ENCODE assay signal across 11 mouse cellular contexts in the genomic region with DNA sequence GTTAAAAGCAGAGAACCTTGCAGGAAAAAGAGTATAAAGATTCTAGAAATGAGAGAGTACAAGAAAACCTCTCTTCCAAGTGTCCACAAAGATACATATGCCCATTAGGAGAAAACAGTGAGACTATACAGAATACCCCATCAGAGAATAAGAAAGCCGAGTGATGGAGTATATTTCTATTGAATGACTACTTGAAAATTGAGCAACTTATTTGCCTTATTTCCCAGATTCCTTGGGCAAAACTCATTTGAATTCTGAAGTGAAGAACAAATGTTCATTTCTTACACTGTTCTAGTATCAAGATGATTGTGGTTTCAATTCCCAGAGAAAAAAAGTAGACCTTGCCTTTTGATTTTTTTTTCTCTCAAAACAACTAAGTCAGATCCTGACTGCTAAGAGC. TPM values are rescaled to one million over a fixed set of nuclear protein-coding genes. Genes with fewer than 3 reads are reported as not detected.
DNase-seq lines count a peak whose midpoint lies in the region; ATAC-seq lines count a peak whose summit lies in the region.
"Had no signal": no experiment of that assay in that cellular context is flagged by ENCODE, and none has a peak within 500 bp of the region (broad histone marks: within the 10 kb centered on the region; RNA-seq: fewer than 3 reads in every experiment).

No protein-coding gene starts in this region.

- H3K36me3 ChIP-seq in heart, embryonic 11.5 days (ENCODE audit: control insufficient read depth, insufficient read depth, low read length) = no peaks in the 10 kb centered on the region; the same call in 1 of the 2 replicates
- peaks cover 2% of the 10 kb centered on the region; the same call in 1 of the 2 replicates for H3K36me3 ChIP-seq in neural tube, embryonic 11.5 days (ENCODE audit: control insufficient read depth, insufficient read depth, low read length)
- H3K36me3 ChIP-seq in limb, embryonic 13.5 days = peaks cover 36% of the 10 kb centered on the region
- H3K36me3 ChIP-seq in stomach, embryonic 16.5 days (ENCODE audit: control insufficient read depth, insufficient read depth, low read length) = no peaks in the 10 kb centered on the region

- no peaks in the 10 kb centered on the region for H3K4me1 ChIP-seq in heart, embryonic 11.5 days (ENCODE audit: control insufficient read depth, insufficient read depth, low read length)
- H3K4me1 ChIP-seq in neural tube, embryonic 11.5 days (ENCODE audit: control insufficient read depth, insufficient read depth, low read length) = peaks cover 6% of the 10 kb centered on the region; the same call in 1 of the 2 replicates
- peaks cover 20% of the 10 kb centered on the region for H3K4me1 ChIP-seq in limb, embryonic 13.5 days
- H3K4me1 ChIP-seq in stomach, embryonic 16.5 days (ENCODE audit: control insufficient read depth, insufficient read depth, low read length) = no peaks in the 10 kb centered on the region

- ATAC-seq in heart, embryonic 11.5 days (replicated peaks; ENCODE audit: insufficient number of reproducible peaks, low FRiP score, low TSS enrichment) = no peak
- ATAC-seq in neural tube, embryonic 11.5 days (ENCODE audit: insufficient read depth, low FRiP score, low TSS enrichment) = no peak
- ATAC-seq in limb, embryonic 13.5 days (ENCODE audit: low FRiP score, low read depth) = no peak
- ATAC-seq in stomach, embryonic 16.5 days (ENCODE audit: insufficient read depth, low FRiP score) = no peak
- ATAC-seq in megakaryocyte-erythroid progenitor cell, adult 5-6 weeks (replicated peaks; ENCODE audit: low FRiP score, low TSS enrichment, poor library complexity, severe bottlenecking) = no peak

- H3K27ac ChIP-seq in heart, embryonic 11.5 days (ENCODE audit: low read depth, low read length) = no peak overlapping the region
- peak overlapping the region; percentile 51; the same call in 1 of the 2 replicates for H3K27ac ChIP-seq in neural tube, embryonic 11.5 days (ENCODE audit: low read depth, low read length)
- H3K27ac ChIP-seq in limb, embryonic 13.5 days = peak overlapping the region; percentile 94; the same call in 1 of the 2 replicates
- no peak overlapping the region for H3K27ac ChIP-seq in stomach, embryonic 16.5 days (ENCODE audit: low read length)

- no peak overlapping the region for H3K9ac ChIP-seq in heart, embryonic 11.5 days (ENCODE audit: low read depth, low read length)
- H3K9ac ChIP-seq in neural tube, embryonic 11.5 days (ENCODE audit: low read length) = peak overlapping the region; percentile 99
- H3K9ac ChIP-seq in limb, embryonic 13.5 days = peak overlapping the region; percentile 100
- H3K9ac ChIP-seq in stomach, embryonic 16.5 days (ENCODE audit: low read length) = no peak overlapping the region

- H3K9me3 ChIP-seq in heart, embryonic 11.5 days (replicated peaks; ENCODE audit: control insufficient read depth, low read length) = no peaks in the 10 kb centered on the region
- no peaks in the 10 kb centered on the region for H3K9me3 ChIP-seq in neural tube, embryonic 11.5 days (ENCODE audit: control insufficient read depth, low read length)
- H3K9me3 ChIP-seq in limb, embryonic 13.5 days = no peaks in the 10 kb centered on the region
- H3K9me3 ChIP-seq in stomach, embryonic 16.5 days (replicated peaks; ENCODE audit: control insufficient read depth, low read length) = no peaks in the 10 kb centered on the region

- peak overlapping the region; percentile 86; the same call in 1 of the 2 replicates for H3K4me2 ChIP-seq in heart, embryonic 11.5 days
- H3K4me2 ChIP-seq in neural tube, embryonic 11.5 days (ENCODE audit: low read depth) = peak overlapping the region; percentile 46
- H3K4me2 ChIP-seq in limb, embryonic 13.5 days (replicated peaks) = peak overlapping the region; percentile 72
- peak overlapping the region; percentile 3; the same call in 1 of the 2 replicates for H3K4me2 ChIP-seq in stomach, embryonic 16.5 days (ENCODE audit: low read depth, low read length)

- no peak overlapping the region for H3K4me3 ChIP-seq in heart, embryonic 11.5 days (ENCODE audit: low read depth, low read length)
- H3K4me3 ChIP-seq in neural tube, embryonic 11.5 days (ENCODE audit: low read depth, low read length) = peak overlapping the region; percentile 99
- peak overlapping the region; percentile 91 for H3K4me3 ChIP-seq in limb, embryonic 13.5 days
- H3K4me3 ChIP-seq in stomach, embryonic 16.5 days (replicated peaks; ENCODE audit: low read length) = no peak overlapping the region

- DNase-seq in heart, postnatal 4 days = no peak
- DNase-seq in neural tube, embryonic 11.5 days (ENCODE audit: low spot score) = no peak
- DNase-seq in neural tube, embryonic 10.5 days (ENCODE audit: extremely low spot score, low spot score) = no peak
- DNase-seq in thymus, postnatal 0 days (ENCODE audit: low spot score) = no peak
- DNase-seq: adrenal gland, postnatal 25 days; cerebellum, adult 9-10 months; lung, postnatal 4 days had no signal

- WGBS in heart, embryonic 11.5 days (ENCODE audit: insufficient replicate concordance) = 63% methylated on average over 1 of the region's 1 CpGs
- WGBS in neural tube, embryonic 11.5 days = 44% methylated on average over 1 of the region's 1 CpGs
- WGBS in limb, embryonic 13.5 days = 16% methylated on average over 1 of the region's 1 CpGs
- 36% methylated on average over 1 of the region's 1 CpGs for WGBS in stomach, embryonic 16.5 days

- no peaks in the 10 kb centered on the region for H3K27me3 ChIP-seq in heart, embryonic 11.5 days (ENCODE audit: control insufficient read depth, insufficient read depth, low read length)
- no peaks in the 10 kb centered on the region for H3K27me3 ChIP-seq in neural tube, embryonic 11.5 days (ENCODE audit: control insufficient read depth, insufficient read depth, low read length)
- H3K27me3 ChIP-seq in limb, embryonic 13.5 days = no peaks in the 10 kb centered on the region
- no peaks in the 10 kb centered on the region for H3K27me3 ChIP-seq in stomach, embryonic 16.5 days (ENCODE audit: control insufficient read depth, insufficient read depth, low read length)

RNA-seq across cellular contexts. Expression of a gene that starts 4.9 kb away (rescaled TPM):
- 36.5 and 43.6 TPM in 2 replicates for polyA plus RNA-seq in heart, embryonic 11.5 days (2014; fragmentation: Nextera tagmentation; extraction: Ambion mirVana)
- total RNA-seq in heart, postnatal 4 days (2021) = 1 to 10 TPM; 6.0 to 6.3 TPM
- polyA plus RNA-seq in neural tube, embryonic 11.5 days (2014; fragmentation: Nextera tagmentation; extraction: Ambion mirVana) = 589 and 601 TPM in 2 replicates
- polyA plus RNA-seq in limb, embryonic 13.5 days (2015; fragmentation: Nextera tagmentation; extraction: Ambion mirVana) = 213 and 220 TPM in 2 replicates
- 22.2 and 24.3 TPM in 2 replicates for polyA plus RNA-seq in stomach, embryonic 16.5 days (2015; fragmentation: Nextera tagmentation; extraction: Ambion mirVana)
- polyA plus RNA-seq in thymus, postnatal 0 days (2015; fragmentation: Nextera tagmentation; extraction: Ambion mirVana) = 0.18 and 0.36 TPM in 2 replicates
- total RNA-seq in megakaryocyte-erythroid progenitor cell, adult 5-6 weeks (2014; fragmentation: Nextera tagmentation) = not detected in 2 replicates
- not detected in 2 replicates for total RNA-seq in megakaryocyte-erythroid progenitor cell, adult 5-6 weeks (2017)

Comparison
In these comparisons a context has a peak if more than half of its experiments do, and no peak if none do; other contexts are left out.
1. H3K27ac ChIP-seq: peak in neural tube, embryonic 11.5 days (single experiment) and limb, embryonic 13.5 days (single experiment); none in heart, embryonic 11.5 days (single experiment) and stomach, embryonic 16.5 days (single experiment).
2. H3K4me2 ChIP-seq: peak in every context shown above with its lines; median percentile 86 in heart, embryonic 11.5 days; 72 in limb, embryonic 13.5 days; 46 in neural tube, embryonic 11.5 days; 3 in stomach, embryonic 16.5 days.
3. H3K4me3 ChIP-seq: peak in neural tube, embryonic 11.5 days (single experiment) and limb, embryonic 13.5 days (single experiment); none in heart, embryonic 11.5 days (single experiment) and stomach, embryonic 16.5 days (single experiment).
4. H3K9ac ChIP-seq: peak in neural tube, embryonic 11.5 days (single experiment) and limb, embryonic 13.5 days (single experiment); none in heart, embryonic 11.5 days (single experiment) and stomach, embryonic 16.5 days (single experiment).
5. RNA of a gene that starts 4.9 kb away (polyA plus RNA-seq): 589 to 601 TPM in neural tube, embryonic 11.5 days, 213 to 220 TPM in limb, embryonic 13.5 days, 36.5 to 43.6 TPM in heart, embryonic 11.5 days and 22.2 to 24.3 TPM in stomach, embryonic 16.5 days; 0.18 to 0.36 TPM in thymus, postnatal 0 days; every median in the first group is over 10 times any median in the second.